Mouse (Mus musculus) T-helper 2 cell (primary cell): ENCODE results near the gene Gm17018.

Source experiments
- in situ Hi-C: fragments of 300-600 bp; cut with MboI, MseI; formaldehyde crosslinking; loops from one replicate; pipeline ENCODE4 v1.15.1; 2025; ENCODE audit warnings: high pct_unique_total_duplicates

Gm17018 gene

DNA sequence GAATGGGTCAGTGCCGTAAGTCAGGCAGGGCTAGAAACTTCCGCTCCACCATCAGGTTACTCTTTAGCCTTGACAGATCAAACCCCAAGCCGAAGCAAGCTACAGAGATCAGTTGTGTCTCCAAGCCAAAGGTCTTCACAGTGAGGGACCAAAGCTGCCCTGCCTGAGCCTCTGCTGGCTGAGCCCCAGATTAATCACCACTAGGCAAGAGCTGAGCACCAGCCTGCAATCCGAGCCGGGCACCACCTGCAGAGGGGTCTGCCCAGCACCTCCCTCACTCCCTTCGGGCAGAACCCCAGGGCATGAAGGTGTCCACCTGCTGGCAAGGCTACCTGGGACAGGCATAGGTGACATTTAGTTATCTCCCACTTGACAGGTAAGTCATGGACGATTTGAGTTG is 60.6 kb downstream of the Gm17018 start:
- in situ Hi-C loops = no loop called here

GRCm38 (mm10) chr19:45622144-45622543 is 61.7 kb downstream of the Gm17018 start:
- in situ Hi-C loops = no loop called here

GRCm38 (mm10) chr19:45623710-45624109 is 63.3 kb downstream of the Gm17018 start:
- in situ Hi-C loops = no loop called here

- in situ Hi-C loops = no loop called here
Observed at GRCm38 (mm10) chr19:45627036-45627435, 66.6 kb downstream of the Gm17018 start.

DNA sequence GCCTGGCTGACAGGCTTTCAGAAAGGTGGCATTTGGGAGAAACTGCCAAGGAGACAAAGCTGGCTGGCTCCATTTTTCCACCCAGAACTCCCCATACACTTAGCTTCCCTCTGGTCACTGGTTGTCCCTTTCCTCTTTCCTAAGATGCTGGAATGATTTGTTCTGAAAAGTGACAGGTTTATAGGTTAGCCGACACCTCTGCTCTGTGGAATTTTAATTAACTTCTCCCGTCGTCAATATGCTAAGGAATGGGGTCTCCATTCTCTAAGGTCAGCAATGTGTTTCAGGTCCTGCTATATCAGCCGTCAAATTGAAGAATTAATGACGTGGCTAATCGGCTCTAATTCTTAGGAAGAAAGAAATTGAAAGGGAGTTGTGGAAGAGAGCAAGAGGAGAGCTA is 68.2 kb downstream of the Gm17018 start:
- in situ Hi-C loops = no loop called here

DNA sequence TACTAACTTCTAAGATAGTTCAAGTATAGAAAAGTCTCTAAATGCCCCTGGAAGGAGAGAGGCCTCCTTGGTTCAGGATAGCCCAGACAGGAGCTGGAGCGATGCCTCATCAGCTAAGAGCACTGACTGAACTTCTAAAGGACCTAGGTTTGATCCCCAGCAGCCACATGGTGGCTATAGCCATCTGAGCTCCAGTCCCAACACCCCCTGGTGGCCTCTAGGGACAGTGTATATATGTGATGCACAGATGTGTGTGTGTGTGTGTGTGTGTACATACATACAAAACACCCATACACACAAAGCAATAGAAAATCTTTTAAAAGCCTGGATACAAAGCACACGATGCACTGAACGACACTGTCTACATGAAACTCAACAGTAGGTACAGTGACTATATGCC is 68.8 kb downstream of the Gm17018 start:
- in situ Hi-C loops = no loop called here
